Mouse (Mus musculus) NIH3T3 (cell line): ENCODE measurements around the gene Cep41.
A peak's percentile ranks its signal among the peaks of the same experiment; 100 is the strongest.

Experiments used
- DNase-seq: peaks from one replicate; pipeline ENCODE4 v3.0.0-alpha.2; 2012; ENCODE audit warnings: low read depth

Gene Cep41

DNA sequence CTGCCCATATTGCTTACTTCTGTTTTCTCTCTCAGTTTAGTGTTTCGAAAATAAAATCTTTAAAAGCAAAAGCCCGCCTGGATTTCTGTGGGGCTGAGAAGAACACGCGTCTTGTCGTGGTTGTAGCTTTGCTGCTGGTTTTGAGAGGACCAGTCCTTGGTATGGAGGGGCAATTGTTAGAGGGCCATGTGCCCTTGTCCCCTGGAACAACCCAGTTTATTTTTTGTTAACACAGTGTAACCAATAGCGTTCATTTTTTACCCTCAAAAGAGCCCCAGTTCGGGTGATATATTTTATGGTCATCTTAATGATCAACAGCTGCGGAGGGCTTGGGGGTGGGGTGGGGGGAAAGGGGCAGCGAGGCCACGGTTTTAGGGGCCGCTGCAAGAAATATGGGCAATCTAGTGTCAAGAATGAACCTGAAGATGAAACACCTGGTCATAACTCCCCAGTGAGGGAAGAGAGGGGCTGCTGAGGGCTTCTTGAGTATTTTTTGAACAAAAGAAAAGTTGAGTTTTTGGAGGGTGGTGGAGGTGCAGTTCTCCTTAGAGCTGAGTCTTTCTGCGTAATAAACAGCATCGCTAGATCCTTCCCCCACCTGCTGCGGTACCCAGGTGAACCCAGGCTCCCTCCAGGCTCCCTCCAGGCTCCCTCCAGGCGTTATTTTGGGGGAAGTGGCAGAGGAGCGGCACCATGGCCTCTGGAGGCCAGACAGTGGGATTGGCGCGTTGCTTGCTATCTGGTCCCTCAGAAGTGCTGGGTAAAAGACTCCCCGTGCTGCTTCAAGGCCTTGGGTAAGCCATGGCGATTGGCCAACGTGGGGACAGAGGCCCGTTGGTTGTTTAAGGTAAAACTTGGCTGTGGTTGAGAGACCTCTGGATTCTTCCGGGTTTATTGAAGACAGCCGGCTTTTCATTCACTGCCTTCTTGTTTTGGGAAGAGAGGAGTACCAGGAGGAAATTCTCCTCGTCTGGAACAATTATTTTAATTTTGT is 17.1 kb upstream of the Cep41 start:
- DNase-seq: no peak

DNA sequence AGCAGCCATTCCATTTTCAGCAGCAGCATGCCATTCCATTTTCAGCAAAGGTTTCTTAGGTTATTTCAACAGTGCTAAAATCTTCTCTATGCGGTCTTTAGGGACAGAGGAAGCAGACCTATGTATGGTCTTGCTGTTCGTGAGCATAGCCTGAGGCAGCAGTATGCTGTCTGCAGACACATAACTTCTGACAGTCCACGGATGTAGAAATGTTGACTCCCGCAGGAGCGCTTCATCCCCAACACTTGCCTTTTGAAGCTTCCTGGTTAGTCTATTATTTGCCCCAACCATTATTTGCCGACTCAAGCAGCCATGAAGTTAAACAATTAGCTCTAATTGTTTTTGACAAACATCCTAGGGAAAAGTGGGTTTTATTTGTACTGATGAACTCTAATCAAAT is 15.6 kb upstream of the Cep41 start:
- no peak for DNase-seq

DNA sequence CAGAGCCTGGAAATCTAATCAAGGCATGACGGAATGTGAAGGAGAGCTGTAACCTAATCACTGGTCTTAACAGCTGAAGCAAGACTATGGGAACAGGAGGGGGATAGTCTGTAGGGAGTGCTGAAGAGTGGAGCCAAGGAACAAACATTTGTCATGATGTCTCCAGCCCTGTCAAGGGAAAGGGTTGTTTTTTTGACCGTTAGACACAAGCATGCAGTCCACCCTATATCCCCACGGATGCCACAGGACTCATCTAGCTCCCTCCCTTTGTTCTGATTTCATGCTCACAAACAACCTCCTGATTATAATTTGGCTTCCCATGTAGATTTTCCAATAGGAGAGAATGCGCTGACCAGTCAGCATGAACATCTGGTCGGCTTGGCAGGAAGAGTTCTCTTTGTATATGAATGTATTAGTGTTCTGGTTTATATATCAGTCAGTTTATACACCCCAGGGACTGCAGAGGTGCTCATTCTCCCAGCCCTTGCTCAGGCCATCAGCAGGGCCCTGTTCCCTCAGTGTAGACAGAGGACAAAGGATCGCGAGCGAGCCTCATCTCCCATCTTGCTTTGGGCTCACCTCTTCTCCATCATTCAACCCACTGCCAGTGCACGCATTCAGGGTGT is 10.5 kb upstream of the Cep41 start:
- DNase-seq: peak; percentile 16

DNA sequence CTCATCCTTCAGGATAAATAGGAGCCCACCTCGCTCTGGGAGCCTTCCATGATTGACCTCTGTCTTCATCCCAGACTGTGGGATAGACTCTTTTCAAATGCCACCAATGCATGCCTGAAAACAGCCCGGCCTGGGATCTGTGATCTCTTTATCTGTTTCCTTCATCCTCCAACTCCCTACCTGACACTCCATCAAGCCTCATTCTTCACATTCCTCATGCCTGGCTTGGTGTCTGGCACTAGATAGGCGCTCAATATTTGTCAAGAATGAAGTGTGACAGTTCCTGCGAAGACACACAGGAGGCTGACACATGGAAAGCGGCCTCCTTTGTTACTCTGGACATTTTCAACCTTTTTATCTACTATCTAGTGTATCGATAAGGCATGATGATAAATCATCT is 9.9 kb upstream of the Cep41 start:
- no peak for DNase-seq

DNA sequence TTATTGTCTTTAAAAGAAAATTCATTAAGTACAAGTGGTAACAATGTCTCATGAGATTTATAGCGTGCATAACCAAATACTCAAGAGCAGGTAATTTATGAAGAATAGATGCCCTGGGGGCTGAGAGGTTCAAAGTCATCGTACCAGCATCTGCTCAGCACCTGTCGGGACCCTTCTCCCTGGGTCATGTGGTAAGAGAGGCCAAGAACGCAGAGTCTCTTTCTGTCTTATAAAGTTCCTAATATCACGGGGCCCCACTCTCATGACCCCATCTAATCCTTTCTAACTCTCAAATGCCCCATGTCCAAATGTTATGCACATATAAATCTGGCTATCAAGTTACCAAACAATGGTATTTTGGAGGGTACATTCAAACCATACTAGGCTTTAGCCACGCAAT is 9.3 kb upstream of the Cep41 start:
- DNase-seq: no peak

DNA sequence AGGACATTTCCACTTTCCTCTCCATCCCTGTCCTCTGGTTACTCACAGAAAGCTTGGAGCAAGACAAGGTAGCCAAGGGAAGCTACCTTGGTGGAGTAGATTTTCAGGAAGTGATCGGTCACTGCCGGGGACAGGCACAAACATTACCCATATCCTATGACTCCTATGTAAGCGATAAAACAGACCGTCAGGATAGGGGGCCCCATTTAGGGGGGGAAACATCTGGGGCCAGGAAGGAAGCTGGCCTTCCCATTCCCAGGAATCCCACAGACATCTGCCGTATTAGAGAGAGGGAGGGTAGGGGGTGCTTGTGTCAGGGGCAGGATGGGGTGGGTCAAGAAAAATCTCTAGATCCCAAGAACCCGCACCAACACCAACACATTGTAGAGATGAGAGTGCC is 6.6 kb upstream of the Cep41 start:
- DNase-seq: no peak

DNA sequence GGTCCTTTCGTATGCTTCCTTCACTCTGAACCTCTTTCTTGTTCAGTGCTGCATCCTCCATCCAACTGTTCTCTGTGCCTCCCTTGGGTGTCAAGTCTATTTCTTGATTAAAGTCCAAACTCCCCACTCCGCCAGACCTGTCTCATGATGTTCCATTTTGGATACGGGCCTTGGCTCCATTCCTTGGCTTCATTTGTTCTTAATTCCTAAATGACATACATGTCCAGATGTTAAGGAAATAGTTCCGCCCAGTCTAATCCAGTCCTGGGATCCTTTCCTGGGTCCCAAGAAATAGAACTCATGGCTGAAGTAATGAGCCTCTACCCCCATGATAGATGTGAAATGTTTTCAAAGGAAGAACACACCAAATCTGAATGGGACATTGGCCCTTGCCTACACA is 4.5 kb upstream of the Cep41 start:
- DNase-seq: no peak

DNA sequence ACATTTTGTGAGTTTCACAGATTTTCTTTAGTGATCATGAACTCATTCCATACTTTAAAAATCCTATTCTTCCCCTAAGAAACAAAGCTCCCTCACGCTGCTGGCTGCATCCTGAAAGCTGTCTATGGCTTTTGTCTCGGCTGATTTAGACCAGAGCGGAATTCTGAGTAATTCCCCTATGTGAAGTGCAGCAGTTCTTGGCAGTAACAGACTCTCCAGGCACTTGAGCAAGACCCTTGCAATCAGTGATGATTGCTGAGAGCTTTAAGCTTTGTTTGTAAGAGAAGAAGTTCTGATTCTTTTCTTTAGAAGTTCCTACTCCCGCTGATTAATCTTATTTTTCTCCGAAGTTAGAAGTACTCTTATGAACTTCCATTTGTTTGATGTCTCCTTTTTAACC is 3.9 kb upstream of the Cep41 start:
- DNase-seq: peak; percentile 45

DNA sequence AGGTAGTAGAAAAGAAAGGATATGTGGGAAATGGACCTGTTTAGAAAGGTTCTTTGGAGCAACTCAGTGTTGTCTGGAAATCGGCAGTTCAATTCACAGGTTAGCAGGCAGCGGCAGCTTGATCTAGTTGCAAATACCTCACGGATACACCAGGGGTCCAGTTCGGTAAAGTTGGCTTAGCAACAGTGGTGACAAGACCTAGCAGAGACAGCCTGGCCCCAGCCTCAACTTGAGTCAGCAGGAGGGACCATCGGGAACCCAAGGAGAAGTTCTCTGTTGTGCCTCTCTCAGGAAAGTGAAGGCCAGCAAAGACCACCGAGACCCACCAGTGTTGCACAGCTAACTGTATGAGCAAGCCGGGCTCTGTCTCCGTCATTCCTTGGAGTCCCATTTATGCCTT is 1.6 kb upstream of the Cep41 start:
- DNase-seq: no peak

DNA sequence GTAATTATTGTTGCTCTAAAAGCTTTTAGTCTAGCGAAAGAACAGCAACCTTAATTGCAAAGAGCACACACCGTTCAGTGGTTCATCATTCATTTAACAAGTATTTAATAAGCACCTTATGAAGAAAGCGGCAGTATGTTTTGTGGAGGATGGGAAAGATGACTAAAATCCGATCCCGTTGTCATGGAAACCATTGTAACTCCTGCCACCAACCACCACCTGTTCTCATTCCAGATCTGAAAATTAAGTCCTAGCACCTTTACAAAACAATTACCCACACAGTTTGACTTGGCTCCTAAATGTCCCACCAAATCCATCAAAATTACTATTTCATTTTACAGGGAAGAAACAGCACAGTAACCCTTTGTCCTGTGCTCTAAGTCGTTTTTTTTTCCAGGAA is 660 bp upstream of the Cep41 start:
- DNase-seq: no peak

DNA sequence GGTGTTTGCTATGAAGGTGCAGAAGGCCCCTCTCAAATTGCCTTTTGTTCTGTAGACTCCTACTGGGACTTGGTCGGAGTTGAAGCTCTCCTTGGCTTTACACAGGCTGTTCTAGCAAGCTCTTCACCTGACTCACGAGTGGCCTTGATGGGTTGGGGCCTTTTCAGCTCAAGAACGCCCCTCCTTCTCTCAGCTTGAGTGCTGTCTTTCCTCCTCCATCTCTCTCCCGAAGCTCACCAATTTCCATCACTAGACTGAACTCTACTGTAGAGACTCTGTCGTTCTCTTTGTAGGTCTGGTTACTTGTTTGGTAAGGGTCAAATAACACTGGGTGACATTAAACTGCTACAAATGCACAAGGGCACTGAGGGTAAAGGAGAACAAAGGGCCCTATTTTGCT is 723 bp downstream of the Cep41 start:
- peak; percentile 55 for DNase-seq

DNA sequence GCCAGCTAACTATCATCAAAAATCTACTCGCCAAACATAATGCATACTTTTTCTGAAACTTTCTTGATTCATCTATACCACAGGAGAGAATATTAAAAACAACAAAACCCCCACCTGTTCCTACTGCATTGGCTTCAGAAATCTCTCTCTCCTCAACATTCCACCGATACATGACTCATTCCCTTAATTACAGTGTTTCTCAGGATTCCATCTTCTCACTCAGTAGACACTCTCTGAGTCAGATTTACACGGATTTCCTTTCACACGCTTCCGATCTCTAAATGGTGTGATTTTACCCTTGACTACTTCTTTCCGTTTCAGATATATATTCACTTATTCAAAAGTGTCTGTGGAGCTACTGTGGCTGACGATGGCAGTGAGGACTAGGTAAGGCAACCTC is 6.4 kb downstream of the Cep41 start:
- DNase-seq: peak; percentile 36

DNA sequence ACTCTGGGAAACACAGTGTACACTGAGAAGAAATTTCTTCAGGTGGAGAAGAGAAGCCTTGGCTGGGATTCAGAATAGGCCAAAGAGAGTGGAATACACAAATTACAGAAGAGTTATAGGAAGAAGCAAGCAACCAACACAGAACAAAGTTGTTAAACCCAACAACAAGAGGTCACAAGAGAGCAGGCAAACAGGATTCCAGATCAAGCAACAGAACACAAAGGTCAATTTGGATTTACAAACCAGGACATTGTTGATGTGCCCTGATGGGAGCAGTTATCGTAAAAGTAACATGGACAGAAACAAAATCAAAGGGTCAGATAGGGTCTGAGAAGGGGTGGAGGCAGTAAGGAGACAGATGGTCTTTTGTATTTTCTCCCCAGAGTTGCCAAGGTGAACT is 9.0 kb downstream of the Cep41 start:
- DNase-seq: no peak

DNA sequence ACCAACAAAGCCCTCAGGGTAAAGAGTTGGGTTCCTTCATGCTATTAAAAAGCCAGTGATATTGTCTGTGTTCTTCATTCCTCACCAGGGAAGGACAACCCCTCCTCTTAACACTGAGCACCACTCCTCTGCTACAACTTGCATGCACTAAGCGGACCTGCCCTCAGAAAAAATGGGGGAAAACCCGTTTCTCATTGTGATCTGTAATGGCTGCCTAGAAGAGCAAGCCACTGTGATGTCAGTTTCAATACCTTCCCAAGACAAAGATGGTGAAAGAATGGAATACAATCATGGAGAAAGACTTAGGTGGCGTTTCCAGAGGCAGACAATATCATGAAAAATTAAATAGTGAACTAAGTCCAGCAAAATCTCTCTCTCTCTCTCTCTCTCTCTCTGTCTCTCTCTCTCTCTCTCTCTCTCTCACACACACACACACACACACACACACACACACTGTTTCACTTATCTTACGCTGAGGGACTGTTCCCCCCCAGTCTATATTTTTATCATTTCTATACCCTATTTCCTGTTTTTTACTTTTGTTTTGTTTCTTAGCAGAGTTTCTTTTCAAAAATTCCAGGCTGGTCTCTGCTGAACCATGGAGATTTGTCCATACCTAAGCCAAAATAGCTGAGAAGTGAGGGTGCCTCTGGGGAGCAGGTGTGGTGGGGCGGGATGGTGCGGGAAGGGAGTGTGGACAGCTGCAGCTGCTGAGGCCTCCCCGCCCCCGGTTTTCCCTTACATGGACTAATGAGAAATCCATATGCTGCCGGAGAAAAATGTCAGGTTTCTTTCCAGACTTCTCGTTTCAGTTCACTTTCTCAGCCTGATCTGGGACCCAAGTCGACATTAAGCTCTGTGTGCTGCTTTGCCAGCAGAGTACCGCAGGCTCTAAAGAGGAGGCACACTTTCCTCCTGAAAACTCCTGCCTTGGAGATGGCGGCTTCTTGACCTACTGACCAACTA is 11.3 kb downstream of the Cep41 start:
- peak; percentile 55 for DNase-seq

DNA sequence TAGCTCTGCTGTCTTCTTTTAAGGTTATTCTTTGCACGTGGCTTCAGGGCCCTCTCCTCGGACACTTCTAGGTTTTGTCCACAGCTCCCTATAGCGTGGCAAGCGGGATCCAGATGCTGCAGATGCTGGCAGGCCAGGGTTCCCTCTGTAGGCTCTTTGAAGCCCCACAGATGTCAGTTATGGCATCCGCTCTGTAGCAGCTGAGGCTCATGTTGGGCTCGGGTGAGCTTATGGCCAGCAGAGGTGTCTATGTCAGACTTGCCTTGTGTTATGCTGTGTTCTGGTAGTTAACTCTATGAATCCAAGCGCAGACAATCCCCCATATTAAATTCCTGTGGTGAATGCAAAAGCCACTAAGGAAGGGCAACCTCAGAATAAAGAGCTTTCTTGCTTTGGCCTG is 13.1 kb downstream of the Cep41 start:
- no peak for DNase-seq

DNA sequence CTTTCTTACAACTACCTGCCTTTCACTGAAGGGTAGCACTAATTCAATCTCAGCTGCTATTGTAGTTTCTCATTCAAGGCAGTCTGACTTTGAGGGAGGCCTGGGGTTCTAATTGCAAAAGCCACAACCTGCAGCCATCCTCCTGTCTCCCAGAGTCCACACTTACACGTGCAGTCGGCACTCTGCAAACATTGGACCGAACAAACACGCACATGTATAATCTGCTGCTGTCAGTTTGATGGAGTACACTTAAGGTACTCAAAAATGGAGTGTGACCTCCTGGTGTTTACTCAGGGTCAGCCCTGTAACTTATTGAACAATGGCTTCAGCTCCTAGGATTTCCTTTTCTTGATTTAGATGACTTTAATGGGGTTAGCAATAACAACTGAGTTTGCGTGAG is 14.0 kb downstream of the Cep41 start:
- DNase-seq: no peak

DNA sequence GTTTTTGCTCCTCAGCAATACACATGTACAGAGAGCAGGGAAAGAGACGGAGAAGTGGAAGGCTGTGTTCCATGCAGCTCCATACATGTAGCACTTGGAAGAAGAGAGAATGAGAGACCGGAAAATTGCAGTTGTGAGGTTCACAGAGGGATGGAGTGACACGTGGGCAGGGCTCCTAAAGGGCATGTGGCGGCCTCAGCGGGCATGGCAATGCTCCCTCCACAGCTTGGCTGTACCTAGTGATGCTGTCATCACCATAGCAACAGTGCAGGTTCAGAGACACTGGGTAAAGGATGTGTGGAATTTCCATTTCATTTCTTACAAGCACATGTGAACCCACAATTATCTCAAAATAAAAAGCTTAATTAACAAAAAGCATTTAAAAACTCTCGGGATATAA is 15.1 kb downstream of the Cep41 start:
- DNase-seq: no peak

DNA sequence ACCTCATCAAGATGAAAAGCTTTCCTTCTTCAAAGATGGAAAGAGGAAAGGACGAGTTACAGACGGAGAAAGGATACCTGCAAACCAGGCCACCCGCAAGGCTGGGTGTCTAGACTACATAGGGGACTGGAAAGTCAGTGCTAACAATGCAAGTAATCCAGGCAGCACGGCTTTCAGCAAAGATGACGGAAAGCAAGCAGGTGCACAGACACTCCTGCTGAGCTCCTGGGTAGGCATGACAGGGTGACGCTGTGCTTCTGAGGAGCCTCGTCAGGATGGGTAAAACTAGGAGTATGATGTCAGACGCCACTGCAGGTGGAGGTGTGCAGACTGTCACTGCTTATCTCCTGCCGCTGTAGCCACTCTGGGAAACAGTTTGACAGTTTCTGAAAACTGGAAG is 16.0 kb downstream of the Cep41 start:
- no peak for DNase-seq

DNA sequence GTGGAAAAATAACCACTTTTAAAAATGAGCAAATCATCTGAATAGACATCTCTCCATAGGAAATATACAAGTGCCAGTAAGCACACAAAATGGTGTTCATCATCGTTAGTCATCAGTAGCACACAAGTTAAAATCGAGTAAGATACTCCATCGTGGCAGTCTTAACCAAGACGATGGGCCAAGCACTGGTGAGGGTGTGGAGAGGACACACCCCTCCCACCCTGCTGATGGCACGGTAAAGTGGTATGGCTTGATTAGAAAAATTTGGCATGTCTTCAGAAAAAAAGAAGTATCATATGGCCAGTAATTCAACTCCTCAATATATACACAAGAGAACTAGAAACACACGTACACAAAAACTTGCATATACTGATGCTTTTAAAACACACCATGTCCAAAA is 17.0 kb downstream of the Cep41 start:
- DNase-seq: no peak

DNA sequence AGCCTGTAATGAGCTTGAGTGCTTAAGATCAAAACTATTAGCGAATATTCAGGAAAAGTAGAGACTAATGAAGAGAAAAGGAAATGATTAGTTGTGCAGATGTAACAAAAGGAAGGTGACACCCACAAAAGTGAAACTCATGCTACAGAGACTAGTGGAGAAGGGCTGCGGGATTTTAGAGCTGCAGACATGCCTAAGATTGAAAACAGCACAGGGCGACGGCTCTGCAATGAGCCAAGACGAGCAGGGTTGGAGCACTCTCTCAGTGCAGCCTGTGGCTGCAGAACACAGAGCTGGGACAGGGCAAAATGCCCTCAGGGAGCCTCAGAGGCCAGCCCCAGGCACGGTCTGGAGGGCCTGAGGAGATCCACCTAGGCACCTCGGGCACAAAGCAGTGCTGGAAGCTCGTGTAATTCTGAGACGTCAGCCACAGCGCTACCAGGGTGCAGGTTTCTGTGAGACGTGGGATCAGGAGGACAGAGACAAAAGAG is 18.2 kb downstream of the Cep41 start:
- no peak for DNase-seq

DNA sequence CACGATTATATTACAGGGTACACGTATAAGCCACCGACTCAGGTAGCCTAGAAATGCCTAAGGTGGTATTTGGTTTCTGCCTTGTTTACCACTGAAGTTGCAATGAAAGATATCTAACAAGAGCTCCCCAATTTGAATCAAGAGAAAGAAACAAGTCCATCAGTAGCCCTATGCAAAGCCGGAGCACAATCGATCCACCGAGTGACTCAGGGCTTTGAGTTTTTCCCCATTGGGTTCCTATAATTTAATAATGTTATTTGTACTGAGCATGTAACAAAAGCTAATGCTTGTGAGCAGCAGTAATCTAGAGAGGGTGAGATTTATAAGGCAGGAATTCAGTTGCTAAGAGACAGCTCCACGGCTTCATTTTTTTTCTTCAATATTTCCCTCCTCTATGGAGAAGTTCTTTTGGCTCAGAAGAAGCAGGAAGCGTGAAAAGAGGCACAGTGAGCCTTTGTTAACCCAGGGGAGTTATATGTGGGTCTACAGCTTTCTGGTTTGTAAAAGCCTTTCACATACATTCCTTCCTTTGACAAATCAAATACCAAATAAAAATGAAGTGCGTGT is 18.8 kb downstream of the Cep41 start:
- no peak for DNase-seq
